Mouse (Mus musculus) B cell, adult 67 days (primary cell): ENCODE measurements around the gene Syndig1. TPM values are rescaled to one million over a fixed set of nuclear protein-coding genes. Genes with fewer than 3 reads are reported as not detected.

Experiments used
- total RNA-seq, 2 experiments: library from RNA; stranded (reverse); gene quantifications; 4 replicates each; pipeline ENCODE4 v1.2.4; 2023

Syndig1 gene
- total RNA-seq = not detected

DNA sequence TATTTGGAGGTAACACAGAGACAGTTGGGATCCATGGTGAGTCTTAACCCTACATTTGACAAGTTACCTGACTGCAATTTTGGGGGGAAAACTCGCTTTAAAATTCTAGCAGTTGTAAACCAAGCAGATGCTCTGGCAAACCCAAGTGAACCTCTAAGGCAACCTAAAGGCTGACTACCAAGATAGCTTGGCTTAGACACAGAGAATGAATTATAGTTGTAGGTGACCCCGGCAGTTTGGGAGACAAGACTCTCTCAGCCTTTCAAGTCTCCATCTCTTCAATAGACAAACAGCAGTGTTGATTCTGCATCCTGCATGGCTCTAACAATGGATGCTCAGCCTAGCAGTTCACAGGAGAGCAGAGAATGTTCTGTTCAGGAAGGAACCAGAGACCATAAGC is at the start of gene Syndig1:
Syndig1 (plus strand) TSS at position 301 of the 400 bp plus-strand sequence.

DNA sequence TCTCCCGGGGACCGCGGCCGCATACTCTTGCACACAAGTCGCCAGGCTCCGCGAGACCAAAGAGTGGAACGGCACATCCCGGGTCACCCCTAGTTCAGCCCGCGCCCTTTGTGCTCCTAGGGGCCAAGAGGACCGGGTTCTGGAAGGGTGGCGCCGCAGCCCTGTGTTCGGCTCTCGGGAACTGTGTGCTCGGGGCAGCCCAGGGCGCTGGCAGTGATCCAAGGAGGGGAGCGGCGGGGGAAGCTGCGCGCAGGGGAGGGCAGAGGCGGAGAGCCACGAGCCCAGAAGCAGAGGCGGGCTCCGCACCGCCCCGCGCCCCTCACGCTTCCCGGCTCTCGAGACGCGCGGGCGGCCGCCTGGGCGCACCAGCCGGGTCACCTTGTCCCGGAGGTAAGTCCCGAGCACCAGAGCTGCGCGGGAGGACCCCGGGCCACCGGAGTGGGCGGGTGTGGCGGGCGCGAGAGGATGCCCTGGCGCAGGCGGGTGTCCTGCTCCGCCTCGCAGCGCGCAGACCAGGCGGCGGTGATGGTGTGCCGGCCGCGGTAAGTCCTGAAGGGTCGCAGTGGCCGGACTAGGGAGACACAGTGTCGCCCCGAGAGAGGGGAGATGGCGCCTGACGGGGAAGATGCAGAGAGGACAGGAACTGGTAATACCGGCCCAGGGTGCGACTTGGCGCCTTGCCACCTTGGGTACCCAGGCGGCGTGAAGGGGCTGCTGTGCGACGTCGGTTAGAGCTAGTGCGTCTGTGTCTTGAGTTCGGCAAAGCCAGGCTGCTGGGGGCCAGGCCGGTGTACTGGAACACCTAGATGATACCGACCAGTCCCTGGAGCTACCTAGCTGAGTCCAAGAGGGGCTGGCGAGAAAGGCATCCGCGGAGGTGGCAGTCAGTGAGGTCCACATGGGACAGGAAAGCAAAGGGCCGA is 1.8 kb downstream of the Syndig1 start, which contains the start of gene C530025M09Rik:
C530025M09Rik (minus strand) TSS at position 678 of the 923 bp plus-strand sequence.

Other genes starting within 250 kb of the Syndig1 start
- not detected for gene C530025M09Rik, start 2.0 kb downstream of the Syndig1 start, total RNA-seq